In the genomic region with DNA sequence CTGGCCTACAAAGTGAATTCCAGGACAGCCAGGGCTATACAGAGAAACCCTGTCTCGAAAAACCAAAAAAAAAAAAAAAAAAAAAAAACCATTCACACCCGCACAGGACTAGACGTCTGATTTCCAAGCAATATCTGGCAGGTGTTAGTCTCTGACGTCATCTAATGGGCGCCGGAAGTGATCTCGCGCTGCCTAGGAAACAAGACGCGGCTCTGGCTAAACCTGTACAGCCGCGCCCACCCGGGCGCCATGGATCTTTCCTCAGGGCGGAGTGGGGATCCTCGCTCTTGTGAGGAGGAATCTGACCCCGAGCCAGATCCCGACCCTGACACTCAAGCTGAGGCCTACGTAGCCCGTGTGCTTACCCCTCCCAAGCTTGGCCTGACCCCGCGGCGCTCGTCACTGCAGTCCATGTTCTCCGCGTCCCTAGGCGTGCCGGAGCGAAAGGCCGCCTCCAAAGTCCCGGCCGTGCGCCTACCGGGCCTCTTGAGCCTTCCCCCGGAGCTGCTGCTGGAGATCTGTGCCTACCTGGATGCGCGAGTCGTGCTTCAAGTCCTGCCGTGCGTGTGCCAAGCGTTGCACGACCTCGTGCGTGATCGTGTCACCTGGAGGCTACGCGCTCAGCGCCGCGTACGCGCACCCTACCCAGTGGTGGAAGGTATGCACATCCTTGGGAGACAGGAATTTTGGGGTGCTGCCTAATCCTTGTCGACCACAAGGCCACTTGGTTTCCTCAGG, we compare ENCODE assay signal across 7 mouse cellular contexts. TPM values are rescaled to one million over a fixed set of nuclear protein-coding genes. Genes with fewer than 3 reads are reported as not detected.
DNase-seq lines count a peak whose midpoint lies in the region; ATAC-seq lines count a peak whose summit lies in the region.

A gene (plus strand): TSS at position 177 of the 738 bp plus-strand sequence.

- peak within 1 kb of the TSS; percentile 66 for H3K9ac ChIP-seq in embryonic facial prominence, embryonic 12.5 days
- H3K9ac ChIP-seq in limb, embryonic 13.5 days, result peak within 1 kb of the TSS; percentile 85
- peak within 1 kb of the TSS; percentile 88 for H3K9ac ChIP-seq in midbrain, embryonic 16.5 days (ENCODE audit: low read depth, low read length)

- no peaks in the 10 kb centered on the region for H3K27me3 ChIP-seq in embryonic facial prominence, embryonic 12.5 days
- no peaks in the 10 kb centered on the region for H3K27me3 ChIP-seq in limb, embryonic 13.5 days
- no peaks in the 10 kb centered on the region for H3K27me3 ChIP-seq in midbrain, embryonic 16.5 days (ENCODE audit: control insufficient read depth, insufficient read depth, low read depth, low read length)

- peak; percentile 80 for ATAC-seq in embryonic facial prominence, embryonic 12.5 days (ENCODE audit: insufficient number of reproducible peaks, insufficient read depth, low FRiP score, low TSS enrichment)
- peak; percentile 91 for ATAC-seq in limb, embryonic 13.5 days (ENCODE audit: low FRiP score, low read depth)
- peak; percentile 95 for ATAC-seq in midbrain, embryonic 16.5 days

- H3K36me3 ChIP-seq in embryonic facial prominence, embryonic 12.5 days, result peaks cover 32% of the 10 kb centered on the region
- H3K36me3 ChIP-seq in limb, embryonic 13.5 days, result peaks cover 42% of the 10 kb centered on the region
- H3K36me3 ChIP-seq in midbrain, embryonic 16.5 days (ENCODE audit: control insufficient read depth, insufficient read depth, low read length), result peaks cover 12% of the 10 kb centered on the region

- peak; percentile 84 for DNase-seq in adrenal gland, postnatal 25 days
- peak; percentile 91 to 95 for DNase-seq in heart, adult 18-20 months
- DNase-seq in kidney, adult 8-10 months, result peak; percentile 90 to 95
- peak; percentile 71 to 91 for DNase-seq in spleen, postnatal 10 days (ENCODE audit: low spot score in 2 of 2)

- under 1% methylated on average over 52 of the region's 53 CpGs for WGBS in embryonic facial prominence, embryonic 12.5 days
- under 1% methylated on average over 52 of the region's 53 CpGs for WGBS in limb, embryonic 13.5 days
- under 1% methylated on average over 52 of the region's 53 CpGs for whole genome bisulfite sequencing in midbrain, embryonic 16.5 days

- H3K27ac ChIP-seq in embryonic facial prominence, embryonic 12.5 days, result 0 out of 2 replicates have a peak within 1 kb of the TSS, but pooled peaks have one; percentile 9
- H3K27ac ChIP-seq in limb, embryonic 13.5 days, result no peak within 1 kb of the TSS
- H3K27ac ChIP-seq in midbrain, embryonic 16.5 days (ENCODE audit: low read length), result peak within 1 kb of the TSS; percentile 84

- H3K4me2 ChIP-seq in embryonic facial prominence, embryonic 12.5 days (replicated peaks), result peak within 1 kb of the TSS; percentile 96
- H3K4me2 ChIP-seq in limb, embryonic 13.5 days (replicated peaks), result peak within 1 kb of the TSS; percentile 83
- peak within 1 kb of the TSS; percentile 63 for H3K4me2 ChIP-seq in midbrain, embryonic 16.5 days (ENCODE audit: low read length)

- H3K4me3 ChIP-seq in embryonic facial prominence, embryonic 12.5 days, result peak within 1 kb of the TSS; percentile 84
- peak within 1 kb of the TSS; percentile 86 for H3K4me3 ChIP-seq in limb, embryonic 13.5 days
- H3K4me3 ChIP-seq in midbrain, embryonic 16.5 days (ENCODE audit: low read depth, low read length), result peak within 1 kb of the TSS; percentile 96

- H3K4me1 ChIP-seq in embryonic facial prominence, embryonic 12.5 days, result peaks cover 18% of the 10 kb centered on the region
- H3K4me1 ChIP-seq in limb, embryonic 13.5 days, result peaks cover 11% of the 10 kb centered on the region
- peaks cover 17% of the 10 kb centered on the region for H3K4me1 ChIP-seq in midbrain, embryonic 16.5 days (ENCODE audit: control insufficient read depth, insufficient read depth, low read length)

- H3K9me3 ChIP-seq in embryonic facial prominence, embryonic 12.5 days, result no peaks in the 10 kb centered on the region
- no peaks in the 10 kb centered on the region for H3K9me3 ChIP-seq in limb, embryonic 13.5 days
- no peaks in the 10 kb centered on the region for H3K9me3 ChIP-seq in midbrain, embryonic 16.5 days (replicated peaks; ENCODE audit: control insufficient read depth, low read length, poor library complexity, severe bottlenecking)

RNA-seq across cellular contexts. Expression of the gene that starts here (rescaled TPM):
- total RNA-seq in adrenal gland, postnatal 25 days (2021), result 17.7 and 21.7 TPM in 2 replicates
- polyA plus RNA-seq in embryonic facial prominence, embryonic 12.5 days (2016; fragmentation: Nextera tagmentation; extraction: Ambion mirVana), result 32.8 and 35.8 TPM in 2 replicates
- 1 to 10 TPM; 2.7 to 3.2 TPM for total RNA-seq in heart, adult 18-20 months (2021)
- polyA plus RNA-seq in limb, embryonic 13.5 days (2015; fragmentation: Nextera tagmentation; extraction: Ambion mirVana), result 31.6 and 32.2 TPM in 2 replicates
- 79.5 and 93.5 TPM in 2 replicates for polyA plus RNA-seq in midbrain, embryonic 16.5 days (2015; fragmentation: Nextera tagmentation; extraction: Ambion mirVana)
